Mouse (Mus musculus) central nervous system, embryonic 11.5 days (tissue): ENCODE results near the gene Dapk2. TPM values are rescaled to one million over a fixed set of nuclear protein-coding genes. Genes with fewer than 3 reads are reported as not detected.

Experiments
- polyA plus RNA-seq: library from polyadenylated mRNA; depleted of rRNA; stranded (reverse); fragments of >200 nt; gene quantifications from 2 replicates; pipeline ENCODE4 v1.2.3, GENCODE M21; 2012; rRNA removed

The Dapk2 gene
- 3.4 and 3.8 TPM in 2 replicates for polyA plus RNA-seq

GRCm38 (mm10) chr9:66157958-66158830 is at the start of gene Dapk2:
Gene Dapk2, plus strand, starts transcription at chr9:66158223.

GRCm38 (mm10) chr9:66126456-66127192 is 31.4 kb upstream of the Dapk2 start, which contains the start of the genes Snx1 and Ciao2a:
Gene Snx1, minus strand, starts transcription at chr9:66126587.
Gene Ciao2a, plus strand, starts transcription at chr9:66126611.

Other genes starting within 250 kb of the Dapk2 start
- 22.1 and 24.6 TPM in 2 replicates for gene Trip4, start 249.4 kb upstream of the Dapk2 start, polyA plus RNA-seq
- gene Csnk1g1, start 249.3 kb upstream of the Dapk2 start, polyA plus RNA-seq: 12.9 and 17.2 TPM in 2 replicates
- gene Ppib, start 98.0 kb upstream of the Dapk2 start, polyA plus RNA-seq: 335 and 481 TPM in 2 replicates
- 2.5 and 4.3 TPM in 2 replicates for gene Snx22, start 88.5 kb upstream of the Dapk2 start, polyA plus RNA-seq
- 115 and 116 TPM in 2 replicates for gene Snx1, start 31.6 kb upstream of the Dapk2 start, polyA plus RNA-seq
- 71.0 and 75.1 TPM in 2 replicates for gene Ciao2a, start 31.6 kb upstream of the Dapk2 start, polyA plus RNA-seq
- gene Herc1, start 192.2 kb downstream of the Dapk2 start, polyA plus RNA-seq: 39.3 and 51.2 TPM in 2 replicates